Mouse (Mus musculus) ovary, adult 2 months (tissue): ENCODE measurements around the gene Arl1. TPM values are rescaled to one million over a fixed set of nuclear protein-coding genes. Genes with fewer than 3 reads are reported as not detected.

Source experiments
- polyA plus RNA-seq: library from polyadenylated mRNA; depleted of rRNA; stranded (reverse); fragments of >200 nt; gene quantifications from 2 replicates; pipeline ENCODE4 v1.2.3, GENCODE M21; 2012; rRNA removed

The Arl1 gene
- polyA plus RNA-seq: 14.2 and 22.6 TPM in 2 replicates

DNA sequence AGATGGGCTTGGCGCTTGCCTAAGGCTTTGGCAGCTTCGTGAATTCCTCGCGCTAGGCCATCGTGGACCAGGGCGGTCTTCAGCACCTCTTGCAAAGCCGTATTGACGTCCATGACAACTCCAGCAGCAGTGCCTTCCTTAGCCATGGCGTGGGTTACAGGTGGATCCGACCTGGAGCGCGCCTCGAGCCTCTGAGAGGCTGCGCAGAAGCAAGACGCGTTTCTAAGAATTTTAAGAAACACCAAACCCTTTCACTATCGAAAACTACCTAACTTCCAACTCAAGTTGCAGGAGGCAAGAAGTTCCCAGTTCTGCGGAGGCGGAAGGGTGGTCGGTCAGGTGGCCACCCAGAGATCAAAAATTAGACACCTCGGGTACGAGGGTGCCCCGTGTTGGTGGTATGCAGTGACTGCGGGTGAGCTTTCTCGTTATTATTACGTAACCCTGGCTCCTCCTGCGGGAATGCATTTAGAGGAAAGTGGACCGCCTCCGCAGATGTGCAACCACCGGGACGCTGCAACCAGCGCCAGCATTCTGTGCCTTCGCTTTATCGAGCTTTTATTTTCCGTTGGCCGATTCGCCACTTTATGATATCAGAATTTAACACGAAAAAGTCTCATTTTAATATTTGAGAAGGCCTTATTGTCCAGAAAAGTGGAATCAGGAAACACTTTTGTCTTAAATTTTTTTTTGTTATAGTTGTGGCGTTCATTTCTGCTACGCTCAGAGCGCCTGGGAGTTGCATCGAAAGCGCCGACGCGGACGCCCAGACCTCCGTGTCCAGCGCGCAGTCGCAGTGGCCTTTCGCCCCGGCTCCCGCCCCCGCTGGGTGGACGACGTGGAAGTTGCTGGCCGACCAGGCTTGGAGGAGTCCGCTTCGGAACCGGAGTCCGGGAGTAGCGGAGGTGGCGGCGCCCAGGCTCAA, at the start of gene Arl1:
Arl1 (plus strand) TSS at position 288 of the 925 bp plus-strand sequence.

DNA sequence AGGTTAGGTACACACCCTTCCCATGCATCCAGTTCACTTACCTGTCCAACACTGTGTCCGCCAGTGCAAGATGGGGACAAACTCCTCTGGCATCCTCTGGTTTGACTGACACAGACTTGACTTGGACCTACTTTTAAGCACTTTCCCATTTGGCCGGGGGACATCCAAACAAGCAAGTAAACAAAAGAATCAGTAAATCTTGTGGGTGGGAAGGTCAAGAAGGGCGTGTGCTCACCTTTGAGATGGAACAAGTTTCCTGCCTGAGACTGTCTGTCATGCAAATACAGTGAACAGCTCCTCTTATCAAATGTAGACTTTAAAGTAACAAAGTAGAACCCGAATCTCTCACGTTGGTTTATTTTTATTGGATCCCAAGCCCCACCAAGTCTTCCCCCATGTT, 45.7 kb upstream of the Arl1 start, which contains the start of gene Spic:
Spic (minus strand) TSS at position 91 of the 400 bp plus-strand sequence.

Other genes with a start within 250 kb of the Arl1 start
- gene Chpt1, start 226.8 kb upstream of the Arl1 start, polyA plus RNA-seq: 132 and 134 TPM in 2 replicates
- 4.8 and 5.8 TPM in 2 replicates for gene Mybpc1, start 125.7 kb upstream of the Arl1 start, polyA plus RNA-seq
- gene Spic, start 45.8 kb upstream of the Arl1 start, polyA plus RNA-seq: 0.17 and 0.19 TPM in 2 replicates
- 5.0 TPM in 2 replicates for gene Utp20, start 95.9 kb downstream of the Arl1 start, polyA plus RNA-seq
- 0.08 TPM in 1 of 2 replicates, not detected in the other for gene Slc5a8, start 155.1 kb downstream of the Arl1 start, polyA plus RNA-seq